Mouse (Mus musculus): ENCODE measurements around the gene Mcat. TPM values are rescaled to one million over a fixed set of nuclear protein-coding genes. Genes with fewer than 3 reads are reported as not detected.

Mcat gene
- total RNA-seq, 2 experiments from 2014 or later = 31.1 to 34.7 TPM

GRCm38 (mm10) chr15:83541647-83542287 lies 21.8 kb downstream of the Mcat start:
- intact Hi-C loops (cut with DNase I) = no loop called here
- no peak for DNase-seq

- DNase-seq = no peak
- intact Hi-C loops (cut with DNase I) = no loop called here
Measured at GRCm38 (mm10) chr15:83539905-83540304, 23.7 kb downstream of the Mcat start.

DNA sequence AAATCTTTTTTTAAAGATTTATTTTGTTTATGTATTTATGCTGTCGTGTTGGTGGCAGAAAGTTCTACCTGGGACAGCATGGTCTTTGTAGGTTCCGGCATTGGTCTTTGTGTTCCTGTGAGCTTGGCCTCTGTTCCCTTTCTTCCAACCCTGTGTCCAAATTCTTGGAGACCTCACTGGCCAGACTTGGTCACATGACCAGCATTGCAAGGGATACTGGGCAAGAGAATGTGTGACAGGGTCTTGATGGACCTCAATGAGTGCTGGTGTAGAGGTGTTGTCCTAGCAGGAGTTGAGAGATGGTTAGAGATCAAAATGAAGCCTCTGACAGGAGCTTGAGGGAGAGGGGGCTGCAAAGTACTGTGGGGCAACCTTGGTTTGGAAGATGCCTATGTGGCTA lies 24.7 kb downstream of the Mcat start:
- intact Hi-C loops (cut with DNase I) = no loop called here
- DNase-seq = no peak

GRCm38 (mm10) chr15:83535890-83536231 lies 27.7 kb downstream of the Mcat start:
- intact Hi-C loops (cut with DNase I) = no loop called here
- DNase-seq = no peak

- intact Hi-C loops (cut with DNase I) = no loop called here
- DNase-seq = no peak
Measured at GRCm38 (mm10) chr15:83534960-83535889, 28.4 kb downstream of the Mcat start.

- intact Hi-C loops (cut with DNase I) = no loop called here
- no peak for DNase-seq
Measured at GRCm38 (mm10) chr15:83532606-83533005, 31.0 kb downstream of the Mcat start.

GRCm38 (mm10) chr15:83531961-83532469 lies 31.6 kb downstream of the Mcat start:
- intact Hi-C loops (cut with DNase I) = no loop called here
- no peak for DNase-seq

DNA sequence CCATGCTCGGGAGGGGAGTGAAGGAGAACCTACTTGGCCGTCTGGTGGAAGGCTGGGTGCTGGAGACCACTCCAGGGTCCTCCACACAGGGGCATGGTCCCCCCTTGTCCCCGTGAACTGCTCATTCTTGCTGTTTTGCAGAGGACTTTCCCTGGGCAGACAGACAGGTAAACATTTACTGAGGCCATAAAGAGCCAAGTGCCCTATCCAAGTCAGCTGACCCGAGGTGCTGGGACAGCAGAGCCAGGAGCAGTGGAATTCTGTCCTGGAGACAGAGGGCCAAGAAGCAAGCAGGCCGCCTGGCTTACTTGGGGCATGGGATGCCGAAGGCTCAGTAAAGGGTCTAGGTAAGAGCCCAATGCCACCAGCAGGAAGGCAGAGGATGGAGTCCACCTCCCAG lies 32.9 kb downstream of the Mcat start:
- intact Hi-C loops (cut with DNase I) = no loop called here
- no peak for DNase-seq

GRCm38 (mm10) chr15:83530233-83530632 lies 33.4 kb downstream of the Mcat start:
- no peak for DNase-seq
- intact Hi-C loops (cut with DNase I) = no loop called here

DNA sequence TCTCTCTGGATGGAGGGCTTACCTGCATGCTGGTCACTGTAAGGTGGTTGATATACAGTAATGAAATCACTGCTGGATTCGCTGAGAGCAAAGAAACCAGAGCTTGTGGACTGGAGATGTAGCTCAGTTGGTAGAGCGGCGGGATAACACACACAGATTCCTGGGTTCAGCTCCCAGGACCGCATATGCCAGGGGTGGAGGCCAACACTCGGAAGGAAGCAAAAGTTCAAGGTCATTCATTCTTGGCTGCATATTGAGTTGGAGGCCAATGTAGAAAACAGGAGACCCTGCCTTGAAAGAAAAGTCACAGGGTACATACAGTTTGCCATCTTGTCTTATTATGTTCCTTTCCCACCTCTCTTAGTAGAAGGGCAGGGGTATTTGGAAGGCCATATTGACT lies 33.8 kb downstream of the Mcat start:
- intact Hi-C loops (cut with DNase I) = no loop called here
- no peak for DNase-seq

DNA sequence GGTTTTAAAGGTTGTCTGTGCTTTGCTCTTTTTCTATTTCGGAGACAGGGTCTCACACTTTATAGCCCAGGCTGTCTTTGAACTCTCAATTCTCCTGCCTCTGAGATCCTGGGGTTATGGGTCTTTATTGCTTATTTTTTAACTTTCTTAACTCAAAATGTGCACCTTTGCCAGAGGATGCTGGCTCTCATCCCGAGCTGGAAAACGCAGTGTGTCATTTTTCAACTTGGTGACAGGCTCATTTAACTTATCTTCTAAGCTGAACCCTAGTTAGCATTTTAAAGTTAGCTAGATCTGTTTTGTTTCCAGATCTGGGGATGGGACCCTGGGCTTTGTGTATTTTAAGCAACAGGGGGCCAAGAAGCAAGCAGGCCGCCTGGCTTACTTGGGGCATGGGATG lies 34.7 kb downstream of the Mcat start:
- intact Hi-C loops (cut with DNase I) = no loop called here
- no peak for DNase-seq

DNA sequence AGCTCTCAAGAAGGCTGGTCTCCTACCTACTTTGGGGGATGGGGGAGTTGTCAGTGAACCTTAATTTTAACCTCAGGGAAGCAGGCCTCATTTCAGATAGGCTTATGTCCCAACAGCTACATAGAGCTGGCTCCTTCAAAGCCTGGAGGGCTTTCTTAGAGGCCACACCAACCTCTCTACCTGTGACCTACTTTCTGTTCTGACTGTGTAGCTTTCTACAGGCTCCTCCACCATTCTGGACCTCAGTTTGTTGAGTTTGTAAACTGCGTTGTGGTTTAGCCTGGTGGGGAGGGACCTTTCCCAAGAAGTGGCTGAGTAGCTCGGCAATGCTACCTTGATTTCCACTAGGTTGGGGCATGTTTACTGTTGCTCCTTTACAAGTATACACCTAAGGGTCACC lies 35.8 kb downstream of the Mcat start:
- no peak for DNase-seq
- intact Hi-C loops (cut with DNase I) = no loop called here

DNA sequence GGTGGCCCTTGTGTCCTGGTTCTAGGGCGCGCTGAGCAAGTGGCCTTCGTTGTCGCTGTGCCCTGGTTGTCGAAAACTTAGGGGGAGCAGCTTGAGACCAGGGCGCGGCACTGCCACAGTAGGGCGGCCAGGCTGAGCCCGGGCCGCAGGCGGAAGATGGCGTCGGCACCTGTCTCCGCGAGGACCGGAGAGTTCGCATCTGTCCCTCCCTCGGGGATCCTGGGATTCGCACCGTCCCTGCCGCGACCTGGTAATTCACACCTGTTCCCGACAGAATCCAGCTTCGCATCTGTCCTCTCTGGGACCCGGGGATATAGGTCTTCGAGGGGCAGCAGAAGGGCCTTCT lies 36.5 kb downstream of the Mcat start:
- no peak for DNase-seq
- intact Hi-C loops (cut with DNase I) = no loop called here

- intact Hi-C loops (cut with DNase I) = no loop called here
- DNase-seq = peak; percentile 46
Measured at GRCm38 (mm10) chr15:83526424-83527091, 37.0 kb downstream of the Mcat start, which contains the start of gene Bik. Gene Bik (plus strand): TSS chr15:83526862.

- intact Hi-C loops (cut with DNase I) = no loop called here
Measured at GRCm38 (mm10) chr15:83524333-83524729, 39.3 kb downstream of the Mcat start.

DNA sequence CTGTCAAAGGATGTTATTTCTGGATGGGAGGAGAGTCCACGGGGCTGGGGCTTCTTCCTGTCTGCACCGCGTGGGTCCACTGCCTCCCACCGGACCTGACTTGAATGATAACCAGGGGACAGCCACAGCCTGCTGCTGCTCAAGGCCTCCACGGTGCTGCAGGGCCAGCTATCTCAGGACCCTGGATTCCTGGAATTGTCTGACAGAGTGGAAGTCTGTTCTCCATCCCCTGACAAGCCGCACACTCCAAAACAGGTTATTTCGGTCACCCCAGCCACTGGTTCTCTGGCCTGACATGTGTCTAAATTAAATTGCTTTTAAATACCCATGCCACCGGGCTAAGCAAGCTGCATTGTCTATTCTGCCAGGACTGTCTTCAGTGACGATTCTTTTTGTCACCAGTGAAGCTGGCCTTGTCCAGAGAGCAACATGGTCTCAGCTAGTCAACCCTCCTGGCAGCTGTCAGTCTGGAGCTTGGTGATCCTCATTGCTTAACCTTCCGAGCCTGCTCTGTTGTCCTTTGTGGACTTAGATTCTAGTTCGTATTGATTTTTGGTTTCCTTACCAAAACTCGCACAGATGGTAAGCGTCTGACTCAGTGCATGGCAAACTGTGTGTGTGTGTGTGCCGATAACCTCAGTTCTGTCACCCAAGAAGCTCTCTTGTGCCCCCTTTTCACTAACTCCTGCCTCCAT lies 39.8 kb downstream of the Mcat start:
- DNase-seq = no peak
- intact Hi-C loops (cut with DNase I) = no loop called here

More at GRCm38 (mm10) chr15:83524333-83524729, 39.3 kb downstream of the Mcat start:
- no peak for DNase-seq

DNA sequence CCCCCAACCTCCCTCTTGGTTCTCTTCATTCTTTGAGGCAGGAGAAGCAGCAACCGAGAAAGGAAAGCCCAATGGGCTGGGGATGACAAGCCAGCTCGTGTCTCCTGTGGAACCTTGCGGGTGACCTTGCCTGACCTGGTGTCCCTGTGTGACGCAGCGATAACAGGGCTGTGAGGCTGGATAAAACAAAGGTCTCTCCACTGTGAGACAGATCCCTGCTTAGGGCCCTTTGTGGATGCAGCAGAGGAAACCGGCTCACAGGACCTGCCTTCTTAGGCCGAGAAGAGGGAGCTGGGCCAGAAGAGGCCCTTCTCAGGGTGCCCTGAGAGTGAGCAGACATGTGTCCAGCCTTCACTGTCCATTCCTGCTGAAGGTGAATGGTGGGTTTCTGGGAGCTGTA lies 40.4 kb downstream of the Mcat start:
- intact Hi-C loops (cut with DNase I) = no loop called here
- no peak for DNase-seq

DNA sequence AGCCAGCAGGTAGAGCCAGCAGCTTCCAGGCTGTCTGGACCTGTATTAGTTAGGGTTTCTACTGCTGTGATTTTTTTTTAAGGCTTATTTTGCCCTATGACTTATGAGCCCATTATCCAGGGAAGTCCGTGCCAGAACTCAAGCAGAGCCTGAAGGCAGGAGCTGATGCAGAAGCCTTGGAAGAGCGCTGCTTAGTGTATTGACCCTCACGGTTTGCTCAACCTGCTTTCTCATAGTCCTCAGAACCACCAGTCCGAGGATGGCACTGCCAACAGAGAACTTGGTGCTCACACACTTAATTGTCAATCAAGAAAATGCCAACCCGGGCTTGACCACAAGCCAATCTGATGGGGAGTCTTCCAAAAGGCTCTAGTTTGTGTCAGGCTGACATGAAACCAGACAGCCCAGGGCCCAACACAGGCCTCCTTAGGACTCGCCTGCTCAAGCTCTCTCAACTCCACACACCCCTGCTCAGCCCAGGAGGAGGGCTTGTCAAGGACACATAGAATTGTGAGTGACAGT lies 42.7 kb downstream of the Mcat start:
- intact Hi-C loops (cut with DNase I) = no loop called here
- DNase-seq = no peak

DNA sequence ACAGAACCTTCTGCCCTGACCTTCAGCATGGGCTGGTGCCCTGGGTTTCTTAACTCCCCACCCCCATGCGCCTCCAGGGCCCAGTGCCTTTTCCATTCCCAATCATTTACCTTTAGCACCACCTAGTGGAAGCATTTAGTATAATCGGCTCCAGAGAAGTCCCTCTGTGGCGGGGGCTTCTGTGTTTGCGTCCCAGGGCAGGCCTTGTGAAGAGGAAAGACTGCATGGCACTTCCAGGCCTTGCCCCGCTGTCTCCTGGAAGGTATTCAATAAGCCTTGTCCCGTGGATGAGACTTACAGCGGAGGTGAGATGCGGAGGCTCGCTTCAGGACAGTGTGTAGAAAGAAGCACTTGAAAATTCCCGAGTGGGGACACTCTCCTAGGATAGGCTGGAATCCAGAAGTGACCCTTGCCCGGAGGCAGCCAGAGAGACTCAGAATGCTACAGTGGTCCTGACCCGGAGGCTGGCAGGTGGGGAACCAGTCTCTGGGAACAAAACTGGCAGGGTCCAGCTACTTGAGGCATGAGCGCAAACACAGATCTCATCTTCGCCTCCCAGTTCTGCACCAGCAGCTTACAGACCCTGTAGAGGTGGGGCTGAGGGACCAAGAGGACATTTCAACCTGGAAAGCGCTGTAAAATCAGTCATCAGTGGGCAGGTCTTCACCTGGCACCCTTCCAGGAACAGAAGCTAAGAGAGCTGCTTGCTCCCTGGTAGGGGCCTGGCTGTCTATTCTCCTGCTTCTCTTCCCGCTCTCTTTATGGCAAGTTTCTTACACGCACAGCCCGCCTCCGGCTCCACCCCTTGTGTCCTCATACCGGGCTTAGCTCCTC lies 45.2 kb downstream of the Mcat start:
- intact Hi-C loops (cut with DNase I) = no loop called here
- peak; percentile 71 for DNase-seq

- intact Hi-C loops (cut with DNase I) = no loop called here
- DNase-seq = no peak
Measured at GRCm38 (mm10) chr15:83515018-83515417, 48.6 kb downstream of the Mcat start.

All from left cerebral cortex, postnatal 4 days (tissue).